Comparison of ENCODE assay signal across 8 mouse cellular contexts in the genomic region with DNA sequence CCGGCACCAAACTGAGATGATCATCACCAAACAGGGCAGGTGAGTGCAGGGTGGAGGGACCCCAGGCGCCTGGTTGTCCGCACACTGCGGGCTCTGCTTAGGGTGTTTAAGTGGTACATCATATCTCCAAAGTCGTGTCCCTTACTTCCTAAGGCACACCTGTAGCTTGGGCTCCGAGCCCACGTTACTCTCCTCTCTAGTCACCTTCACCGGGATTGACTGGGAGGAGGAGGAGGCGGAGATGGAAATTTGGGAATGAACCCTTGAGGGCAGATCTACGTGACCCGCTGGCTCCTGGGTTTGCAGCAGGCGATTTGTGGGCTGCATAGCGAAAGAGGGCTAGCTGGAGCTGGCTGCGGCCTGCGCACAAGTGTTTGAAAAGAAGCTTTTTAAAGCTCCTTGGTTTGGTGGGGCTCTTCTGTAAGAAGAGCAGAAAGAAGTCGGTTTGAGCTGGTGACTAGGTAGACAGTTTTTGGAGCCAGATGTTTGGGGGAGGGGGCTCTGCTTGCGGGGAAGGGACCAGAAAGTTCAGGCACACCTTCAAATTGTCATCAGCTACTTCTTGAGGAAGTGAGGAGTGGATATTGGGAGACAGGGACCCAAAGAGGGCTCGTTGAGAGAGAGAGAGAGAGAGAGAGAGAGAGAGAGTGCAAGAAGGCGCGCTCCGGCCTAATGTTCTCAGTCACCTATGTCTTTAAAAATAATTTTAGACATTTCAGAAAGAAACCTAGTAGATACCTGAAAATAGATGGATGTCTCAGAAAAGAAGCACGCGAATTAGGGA. TPM values are rescaled to one million over a fixed set of nuclear protein-coding genes. Genes with fewer than 3 reads are reported as not detected.
DNase-seq lines count a peak whose midpoint lies in the region; ATAC-seq and TF ChIP-seq lines count a peak whose summit lies in the region.
"Had no signal": no experiment of that assay in that cellular context is flagged by ENCODE, and none has a peak within 500 bp of the region (broad histone marks: within the 10 kb centered on the region; RNA-seq: fewer than 3 reads in every experiment).

No protein-coding gene starts in this region.

- no peak for ATAC-seq in megakaryocyte, adult 5-6 weeks (ENCODE audit: poor library complexity, severe bottlenecking)
- ATAC-seq in forebrain, postnatal 0 days: no peak
- 0 out of 2 replicates have a peak, but pooled peaks have one; percentile 15 for ATAC-seq in liver, embryonic 12.5 days
- no peak for ATAC-seq in stomach, postnatal 0 days (ENCODE audit: low FRiP score, low TSS enrichment)

- TF ChIP-seq CTCF in forebrain, postnatal 0 days (IDR thresholded peaks at IDR 0.05; ENCODE audit: low read depth): no peak
- no peak for TF ChIP-seq CTCF in stomach, postnatal 0 days (IDR thresholded peaks at IDR 0.05; ENCODE audit: low read depth)

- H3K9me3 ChIP-seq in megakaryocyte, embryonic 14.5 days: no peaks in the 10 kb centered on the region
- H3K9me3 ChIP-seq in forebrain, postnatal 0 days (ENCODE audit: low read length): no peaks in the 10 kb centered on the region
- H3K9me3 ChIP-seq in liver, embryonic 12.5 days (replicated peaks): no peaks in the 10 kb centered on the region
- H3K9me3 ChIP-seq in stomach, postnatal 0 days (ENCODE audit: control insufficient read depth, low read length): no peaks in the 10 kb centered on the region

- TF ChIP-seq EP300 in stomach, postnatal 0 days (optimal IDR thresholded peaks at IDR 0.05): no peak

- no peak for DNase-seq in forebrain, postnatal 0 days
- DNase-seq in stomach, postnatal 0 days (ENCODE audit: low spot score): no peak
- DNase-seq in gastrocnemius, postnatal 36 days: no peak
- DNase-seq in urinary bladder, adult 18-20 months (ENCODE audit: low spot score in 2 of 2): no peak

- peaks cover 95% of the 10 kb centered on the region for H3K27me3 ChIP-seq in megakaryocyte, embryonic 14.5 days (replicated peaks)
- peaks cover 65% of the 10 kb centered on the region for H3K27me3 ChIP-seq in forebrain, postnatal 0 days (ENCODE audit: insufficient read depth, low read length)
- H3K27me3 ChIP-seq in liver, embryonic 12.5 days (replicated peaks): peaks cover 96% of the 10 kb centered on the region
- H3K27me3 ChIP-seq in stomach, postnatal 0 days (ENCODE audit: control insufficient read depth, insufficient read depth, low read length): peaks cover 44% of the 10 kb centered on the region

- no peak overlapping the region; the same call in 1 of the 2 replicates for H3K9ac ChIP-seq in forebrain, postnatal 0 days
- no peak overlapping the region for H3K9ac ChIP-seq in liver, embryonic 12.5 days
- H3K9ac ChIP-seq in stomach, postnatal 0 days (ENCODE audit: low read length): no peak overlapping the region

- intact Hi-C loops in gastrocnemius, postnatal 36 days (cut with DNase I): no loop called here

- H3K4me1 ChIP-seq in megakaryocyte, embryonic 14.5 days: peaks cover 42% of the 10 kb centered on the region
- H3K4me1 ChIP-seq in forebrain, postnatal 0 days (ENCODE audit: insufficient read depth): no peaks in the 10 kb centered on the region; the same call in 1 of the 2 replicates
- peaks cover 22% of the 10 kb centered on the region; the same call in 1 of the 2 replicates for H3K4me1 ChIP-seq in liver, embryonic 12.5 days
- H3K4me1 ChIP-seq in stomach, postnatal 0 days (replicated peaks; ENCODE audit: control insufficient read depth, insufficient read depth): 0 out of 2 replicates have a peak, but pooled peaks cover 2% of the 10 kb centered on the region

- H3K36me3 ChIP-seq in megakaryocyte, embryonic 14.5 days (replicated peaks; ENCODE audit: low read length): no peaks in the 10 kb centered on the region
- no peaks in the 10 kb centered on the region for H3K36me3 ChIP-seq in forebrain, postnatal 0 days (ENCODE audit: insufficient read depth)
- no peaks in the 10 kb centered on the region for H3K36me3 ChIP-seq in liver, embryonic 12.5 days
- H3K36me3 ChIP-seq in stomach, postnatal 0 days (ENCODE audit: control insufficient read depth, insufficient read depth, low read length): no peaks in the 10 kb centered on the region

- peak overlapping the region; percentile 90 for H3K4me3 ChIP-seq in megakaryocyte, embryonic 14.5 days (replicated peaks)
- peak overlapping the region; percentile 37 for H3K4me3 ChIP-seq in forebrain, postnatal 0 days (ENCODE audit: low read depth, low read length)
- H3K4me3 ChIP-seq in liver, embryonic 12.5 days: peak overlapping the region; percentile 45; the same call in 1 of the 2 replicates
- no peak overlapping the region for H3K4me3 ChIP-seq in stomach, postnatal 0 days (ENCODE audit: low read depth, low read length)

- WGBS in forebrain, postnatal 0 days: 11% methylated on average over 23 of the region's 23 CpGs
- 11% methylated on average over 23 of the region's 23 CpGs for WGBS in liver, embryonic 12.5 days (ENCODE audit: insufficient replicate concordance)
- 11% methylated on average over 23 of the region's 23 CpGs for WGBS in stomach, postnatal 0 days

- H3K27ac ChIP-seq in forebrain, postnatal 0 days (ENCODE audit: low read depth, low read length): no peak overlapping the region
- no peak overlapping the region for H3K27ac ChIP-seq in liver, embryonic 12.5 days
- H3K27ac ChIP-seq in stomach, postnatal 0 days (replicated peaks): no peak overlapping the region
- H3K27ac ChIP-seq: macrophage had no signal

- H3K4me2 ChIP-seq in forebrain, postnatal 0 days (ENCODE audit: low read depth): peak overlapping the region; percentile 55
- peak overlapping the region; percentile 66; the same call in 1 of the 2 replicates for H3K4me2 ChIP-seq in liver, embryonic 12.5 days
- peak overlapping the region; percentile 74 for H3K4me2 ChIP-seq in stomach, postnatal 0 days (replicated peaks; ENCODE audit: low read depth)

RNA-seq across cellular contexts. Expression of a gene that starts 1.7 kb away (rescaled TPM):
- polyA plus RNA-seq in megakaryocyte, embryonic 14.5 days (2012; ENCODE audit: insufficient read depth, low replicate concordance): not detected in 2 replicates
- total RNA-seq in megakaryocyte, adult 5-6 weeks (2015): 0.78 and 1.3 TPM in 2 replicates
- total RNA-seq in megakaryocyte, adult 5-6 weeks (2017): 0.37 and 1.8 TPM in 2 replicates
- total RNA-seq in forebrain, postnatal 0 days (2014; rRNA removed): 9.2 and 11.8 TPM in 2 replicates
- 4.8 and 4.9 TPM in 2 replicates for polyA plus RNA-seq in forebrain, postnatal 0 days (2015; fragmentation: Nextera tagmentation; extraction: Ambion mirVana)
- polyA plus RNA-seq in liver, embryonic 12.5 days (2016; fragmentation: Nextera tagmentation; extraction: Ambion mirVana): not detected in 2 replicates
- 0.07 and 0.11 TPM in 2 replicates for polyA plus RNA-seq in stomach, postnatal 0 days (2015; fragmentation: Nextera tagmentation; extraction: Ambion mirVana)
- total RNA-seq in gastrocnemius, postnatal 36 days (2021): not detected
- polyA plus RNA-seq: macrophage had no signal

RNA-seq across cellular contexts. Expression of a gene that starts 26.4 kb away (rescaled TPM):
- 1.2 and 11.7 TPM in 2 replicates for polyA plus RNA-seq in megakaryocyte, embryonic 14.5 days (2012; ENCODE audit: insufficient read depth, low replicate concordance)
- 20.7 and 27.3 TPM in 2 replicates for total RNA-seq in megakaryocyte, adult 5-6 weeks (2015)
- 46.0 and 57.2 TPM in 2 replicates for total RNA-seq in megakaryocyte, adult 5-6 weeks (2017)
- total RNA-seq in forebrain, postnatal 0 days (2014; rRNA removed): 42.5 and 51.6 TPM in 2 replicates
- polyA plus RNA-seq in forebrain, postnatal 0 days (2015; fragmentation: Nextera tagmentation; extraction: Ambion mirVana): 13.1 and 23.9 TPM in 2 replicates
- 27.5 and 28.2 TPM in 2 replicates for polyA plus RNA-seq in liver, embryonic 12.5 days (2016; fragmentation: Nextera tagmentation; extraction: Ambion mirVana)
- polyA plus RNA-seq in stomach, postnatal 0 days (2015; fragmentation: Nextera tagmentation; extraction: Ambion mirVana): 34.2 and 37.0 TPM in 2 replicates
- 100 to 1,000 TPM; 262 to 330 TPM for total RNA-seq in gastrocnemius, postnatal 36 days (2021)
